Mouse (Mus musculus): ENCODE results near the gene Tgfb2.

Tgfb2 gene

DNA sequence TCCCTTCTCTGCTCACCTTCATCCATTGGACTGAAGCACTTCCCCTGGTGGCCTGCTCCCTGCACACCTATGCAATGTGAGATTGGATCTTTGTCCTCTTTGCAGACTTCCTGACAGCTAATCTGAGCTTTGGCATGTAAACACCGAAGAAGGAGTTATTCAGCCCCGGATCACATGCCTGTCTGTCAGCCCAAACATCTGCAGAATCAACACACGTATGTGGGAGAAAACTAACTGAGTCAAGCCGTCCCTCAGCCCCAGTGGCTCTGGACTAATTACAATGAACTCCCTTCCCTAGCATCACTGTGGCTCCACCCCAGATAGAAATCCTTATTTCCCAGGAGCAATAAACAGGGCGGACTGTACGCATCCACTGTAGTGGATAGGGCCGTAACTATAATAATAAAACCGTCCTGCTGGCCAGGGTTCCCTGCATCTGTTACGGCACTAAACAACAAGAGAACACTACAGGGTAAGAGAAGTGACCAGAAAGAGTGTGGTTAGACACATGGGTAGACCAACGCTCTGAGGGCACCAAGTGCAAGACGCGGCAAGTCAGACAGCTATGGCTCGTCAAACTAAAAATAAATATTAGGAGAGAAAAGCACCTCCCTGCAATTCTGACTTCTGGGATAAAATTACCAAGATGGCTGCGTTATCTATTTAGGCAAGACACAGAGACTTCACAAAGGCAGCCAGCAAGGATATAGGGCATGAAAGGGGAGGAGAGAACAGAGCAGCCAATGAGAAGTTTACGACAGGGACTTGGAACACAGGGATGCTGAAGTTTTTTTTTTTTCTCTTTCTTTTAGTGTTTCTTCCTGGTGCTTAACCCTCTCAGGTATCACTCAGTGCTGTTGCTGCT, 3.2 kb downstream of the Tgfb2 start:
- in situ Hi-C loops (cut with MboI) = loop anchor here (25.0 kb wide), 1 partner anchor 1290 kb away; no protein-coding TSS in a partner anchor

DNA sequence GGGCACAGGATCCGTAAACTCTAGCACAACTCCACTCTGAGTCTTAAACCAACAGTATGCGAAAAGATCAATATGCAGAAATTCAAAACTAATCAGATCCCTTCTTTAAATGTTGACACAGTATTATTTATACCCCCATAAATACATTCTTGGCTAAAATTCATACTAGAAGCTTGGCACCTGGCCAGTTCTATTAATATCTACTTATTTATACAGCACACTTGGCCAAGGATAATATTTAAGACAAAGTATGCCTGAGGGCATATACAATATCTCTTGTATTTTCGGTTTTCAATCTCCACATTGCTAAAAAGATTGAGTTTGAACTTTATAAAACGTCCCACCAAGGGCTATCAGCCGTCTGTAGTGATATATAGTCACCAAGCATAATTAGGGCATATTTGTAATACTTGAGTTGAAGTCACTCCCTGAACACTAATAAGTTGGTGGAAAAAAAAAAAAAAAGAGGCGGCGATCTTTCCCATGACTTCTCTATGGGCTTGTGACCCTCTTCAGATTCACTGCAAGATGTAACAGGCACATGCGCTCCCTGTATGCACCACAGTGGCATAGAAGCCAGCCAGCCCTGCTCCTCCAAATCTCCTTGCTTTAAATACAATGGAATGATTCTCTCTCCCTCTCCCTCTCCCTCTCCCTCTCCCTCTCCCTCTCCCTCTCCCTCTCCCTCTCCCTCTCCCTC, 4.4 kb downstream of the Tgfb2 start:
- in situ Hi-C loops (cut with MboI) = loop anchor here (25.0 kb wide), 1 partner anchor 1289 kb away; no protein-coding TSS in a partner anchor

DNA sequence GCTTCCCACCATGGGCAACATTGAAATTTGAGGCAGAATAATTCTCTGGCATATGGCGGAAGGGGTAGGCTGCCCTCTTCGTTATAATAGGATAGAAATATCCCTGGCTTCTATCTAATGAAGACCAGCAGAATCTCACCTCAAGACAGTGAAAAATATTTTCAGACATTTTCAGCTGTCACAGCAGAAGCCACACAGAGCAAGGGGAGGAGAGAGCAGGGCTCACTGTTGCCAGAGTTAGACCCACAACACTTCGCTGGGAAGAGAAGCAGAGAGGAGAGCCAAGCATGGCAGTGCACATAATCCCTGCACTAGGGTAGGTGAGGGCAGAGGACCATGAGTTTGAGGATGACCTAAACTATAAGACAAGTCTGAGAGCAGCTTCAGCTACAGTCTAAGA, 5.3 kb downstream of the Tgfb2 start:
- in situ Hi-C loops (cut with MboI) = loop anchor here (25.0 kb wide), 1 partner anchor 1288 kb away; no protein-coding TSS in a partner anchor

DNA sequence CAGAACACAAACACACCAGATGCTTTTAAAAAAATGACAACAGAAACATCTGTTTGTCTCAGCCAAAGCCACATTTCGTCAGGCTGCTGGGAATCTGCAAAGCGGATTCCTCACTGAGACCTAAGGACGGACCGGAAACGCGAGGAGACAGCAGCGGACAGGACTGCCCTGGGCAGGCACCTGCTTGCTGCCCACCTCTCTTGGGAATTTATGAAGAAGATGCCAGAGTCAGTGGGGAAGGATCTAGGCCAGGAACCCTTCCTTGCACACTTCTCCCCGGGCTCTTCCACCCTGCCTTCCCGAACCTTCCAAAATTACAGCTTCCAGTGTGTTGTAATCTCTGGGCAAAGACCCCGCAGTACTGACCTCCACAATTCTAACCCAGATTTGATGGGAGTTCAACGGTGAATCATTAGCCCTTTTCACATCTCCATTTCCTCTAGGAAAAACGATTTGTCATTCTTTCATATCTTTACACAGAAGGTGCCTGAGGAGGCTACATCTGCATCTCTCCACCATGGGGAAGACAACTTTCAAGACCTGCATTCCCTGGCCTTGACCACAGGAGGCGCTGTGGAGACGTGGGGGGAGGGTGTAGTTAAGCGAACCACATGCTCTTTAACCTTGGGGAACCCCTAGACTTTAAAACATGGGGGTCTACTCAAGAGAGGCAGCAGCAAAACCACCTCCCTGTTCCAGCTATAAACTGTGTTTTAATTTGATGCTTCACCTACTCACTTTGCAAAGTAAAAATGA, 7.0 kb downstream of the Tgfb2 start:
- in situ Hi-C loops (cut with MboI) = no loop called here

DNA sequence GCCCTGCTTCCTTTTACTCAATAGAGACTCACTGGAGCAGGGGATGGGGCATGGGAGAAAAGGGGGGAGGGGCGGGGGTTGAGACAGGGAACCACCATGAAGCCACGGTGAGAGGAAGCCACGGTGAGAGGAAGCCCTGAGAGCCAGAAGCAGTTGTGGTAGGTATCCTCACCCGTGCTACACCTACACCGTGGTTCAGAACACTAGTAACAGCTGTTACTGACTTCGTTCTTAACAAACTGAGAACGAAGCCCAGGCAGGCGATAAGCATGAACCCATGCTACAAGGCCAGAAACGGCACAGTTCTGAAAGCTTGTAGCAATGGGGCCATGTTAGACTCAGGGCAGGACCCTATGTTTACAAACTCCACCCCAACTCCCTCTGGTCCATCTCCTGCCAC, 9.6 kb downstream of the Tgfb2 start:
- in situ Hi-C loops (cut with MboI) = no loop called here

DNA sequence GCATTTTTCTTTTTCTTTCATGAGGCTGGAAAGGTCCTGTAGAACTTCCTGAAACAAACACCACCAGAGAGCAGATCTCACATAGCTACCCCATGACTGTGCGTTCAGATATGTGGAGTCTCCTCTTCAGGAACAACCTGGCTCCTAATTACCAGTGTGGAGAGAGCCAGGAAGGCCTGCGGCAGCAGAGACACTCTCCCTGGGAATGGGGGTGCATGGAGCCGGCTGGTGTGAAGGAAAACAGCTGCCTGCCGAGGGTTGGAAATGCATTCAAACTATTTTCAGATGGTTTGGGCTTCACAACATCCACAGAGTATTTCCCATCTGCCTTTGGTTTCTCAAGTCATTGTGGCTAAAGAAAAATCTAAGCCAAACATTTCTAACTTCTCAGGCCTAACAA, 10.4 kb downstream of the Tgfb2 start:
- in situ Hi-C loops (cut with MboI) = no loop called here

DNA sequence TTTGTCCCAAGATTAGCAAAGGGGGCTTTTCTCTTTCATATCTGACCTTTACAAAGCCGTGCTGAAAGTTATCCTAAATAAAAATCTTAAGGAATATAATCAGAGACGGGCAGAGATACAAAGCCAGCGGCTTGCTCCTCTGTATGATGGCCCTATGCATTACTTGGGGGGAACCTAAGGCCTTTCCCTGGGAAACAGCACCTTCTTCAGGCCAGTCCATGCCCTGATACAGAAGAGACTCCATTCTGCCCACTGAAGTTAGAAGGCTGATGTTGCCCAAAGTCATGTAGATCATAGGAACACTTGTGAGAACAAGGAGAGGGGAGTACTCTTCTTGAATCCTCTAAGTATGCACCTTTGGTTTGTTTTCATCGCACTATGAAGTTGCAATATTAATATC, 13.4 kb downstream of the Tgfb2 start:
- in situ Hi-C loops (cut with MboI) = no loop called here

DNA sequence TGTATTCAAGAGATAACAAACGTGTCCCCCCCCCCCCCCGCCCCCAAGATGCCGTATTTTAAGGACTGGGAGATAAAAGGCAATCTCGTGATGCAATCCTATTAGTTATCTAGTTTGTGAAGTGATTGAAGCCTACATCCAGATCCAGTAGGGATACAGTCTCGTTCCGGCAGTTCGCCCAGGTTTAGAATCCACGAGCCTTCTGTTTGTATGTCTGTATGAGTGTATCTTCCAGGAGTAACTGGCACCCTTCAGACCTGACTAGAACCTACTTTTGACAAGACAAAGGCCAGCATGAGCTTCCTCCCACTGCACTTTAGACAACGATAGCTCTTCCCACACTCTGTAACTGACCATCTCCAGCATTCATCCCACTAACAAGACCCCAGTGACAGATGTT, 14.1 kb downstream of the Tgfb2 start:
- in situ Hi-C loops (cut with MboI) = no loop called here

DNA sequence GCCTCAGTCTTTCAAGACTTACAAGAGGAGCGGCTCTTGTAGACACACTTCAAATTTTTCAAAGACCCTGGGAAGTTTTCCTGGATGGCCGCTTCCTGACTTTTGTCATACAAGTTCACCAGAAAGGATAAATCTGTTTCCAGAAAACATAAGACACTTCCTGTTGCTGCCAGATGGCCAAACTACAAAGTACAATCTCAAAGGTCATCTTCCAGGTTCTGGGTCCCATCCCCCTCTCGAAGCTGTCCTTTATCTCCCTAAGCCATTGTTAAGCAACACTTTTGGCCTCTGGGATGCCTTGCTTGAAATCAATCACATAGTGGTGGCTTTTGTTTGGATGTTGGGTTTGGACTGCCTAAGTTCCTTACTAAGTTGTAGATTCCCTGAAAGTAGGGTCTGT, 21.7 kb downstream of the Tgfb2 start:
- in situ Hi-C loops (cut with MboI) = no loop called here

DNA sequence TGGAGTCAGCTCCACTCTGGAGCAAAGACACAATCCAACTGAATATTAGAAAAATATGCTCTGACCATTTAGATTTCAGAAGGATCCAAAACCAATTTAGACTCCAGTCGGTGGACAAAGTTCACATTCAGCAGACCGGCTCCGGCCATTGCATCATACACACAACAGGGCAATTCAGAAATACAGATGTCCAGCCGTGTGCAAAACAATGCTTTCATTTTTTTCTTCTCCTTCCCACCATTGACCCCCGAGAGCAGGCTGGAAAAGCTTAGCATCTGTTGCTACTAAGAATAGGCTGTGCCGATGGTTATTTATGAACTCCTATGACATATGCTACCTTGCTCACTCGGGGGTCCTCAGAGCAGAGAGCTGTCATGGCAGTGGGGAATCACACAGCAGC, 23.2 kb downstream of the Tgfb2 start:
- in situ Hi-C loops (cut with MboI) = no loop called here

DNA sequence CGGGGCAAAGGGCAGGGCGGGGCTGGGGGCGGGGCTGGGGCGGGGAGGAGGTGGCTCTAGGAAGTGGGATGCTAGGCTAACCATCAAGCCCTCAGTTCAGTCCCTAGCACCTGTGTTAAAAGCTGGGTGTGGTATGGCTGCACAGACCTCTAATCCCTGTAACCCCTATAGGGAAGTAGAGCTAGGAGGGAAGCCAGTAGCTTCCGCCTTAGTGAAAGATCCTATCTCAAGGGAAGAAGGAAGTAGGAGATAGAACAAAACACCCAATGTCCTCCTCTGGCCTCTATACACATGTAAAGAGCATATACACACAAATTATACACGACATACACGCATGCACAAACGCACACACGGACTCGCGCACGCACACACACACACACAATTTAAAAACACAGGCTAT, 28.2 kb downstream of the Tgfb2 start:
- in situ Hi-C loops (cut with MboI) = no loop called here

DNA sequence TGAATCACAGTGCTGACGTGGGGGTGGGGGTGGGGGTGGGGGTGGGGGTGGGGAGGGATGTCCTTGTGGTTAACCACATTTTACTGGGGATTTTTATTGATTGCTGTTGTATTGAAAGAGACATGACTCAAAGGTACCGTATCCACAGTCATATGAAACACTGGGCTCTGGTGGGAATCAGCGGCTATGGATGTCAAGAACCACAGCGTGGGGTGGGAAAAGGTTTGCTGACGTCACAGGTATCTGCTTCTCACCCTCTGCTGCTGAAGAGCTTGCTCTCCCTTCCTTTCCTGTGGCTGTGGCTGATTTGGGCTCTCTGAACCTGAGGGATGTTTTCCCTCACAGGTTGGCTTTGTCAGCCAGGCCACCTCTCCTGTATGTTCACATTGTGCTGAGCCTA, 29.6 kb downstream of the Tgfb2 start:
- in situ Hi-C loops (cut with MboI) = no loop called here

DNA sequence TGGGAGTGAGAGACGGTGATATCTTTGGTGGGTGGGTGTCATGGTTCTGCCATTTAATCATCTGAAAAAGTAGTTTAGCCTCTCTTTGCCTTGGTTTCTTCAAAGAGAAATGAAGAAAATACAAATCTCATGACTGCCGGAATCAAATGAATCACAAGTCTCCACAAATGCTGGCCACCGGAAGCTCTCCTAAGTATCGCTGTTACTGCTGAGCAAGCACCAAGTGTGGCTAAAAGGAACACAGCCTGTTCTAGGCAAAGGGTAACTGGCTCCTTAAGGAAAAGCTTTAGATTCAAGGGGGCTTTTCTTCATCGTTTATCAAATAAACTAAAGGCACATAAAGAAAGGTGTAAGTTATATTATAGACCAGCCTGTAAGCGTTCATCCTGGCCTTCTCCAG, 30.5 kb downstream of the Tgfb2 start:
- in situ Hi-C loops (cut with MboI) = no loop called here

DNA sequence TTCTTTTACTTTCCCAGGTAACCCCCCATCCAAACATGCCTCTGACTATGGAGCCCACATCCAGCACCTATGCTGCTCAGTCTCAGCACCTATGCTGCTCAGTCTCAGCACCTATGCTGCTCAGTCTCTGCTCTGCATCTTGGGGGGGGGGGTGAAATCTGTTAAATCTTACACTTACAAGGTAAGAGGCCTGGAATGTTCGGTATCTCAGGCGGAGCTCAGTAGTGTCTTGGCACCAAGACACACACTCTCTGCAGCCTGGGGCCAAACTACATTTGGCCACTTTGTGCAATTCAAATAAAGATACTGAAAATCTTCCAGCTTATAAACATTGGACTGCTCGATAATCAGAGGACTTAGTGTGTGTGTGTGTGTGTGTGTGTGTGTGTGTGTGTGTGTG, 31.2 kb downstream of the Tgfb2 start:
- in situ Hi-C loops (cut with MboI) = no loop called here

DNA sequence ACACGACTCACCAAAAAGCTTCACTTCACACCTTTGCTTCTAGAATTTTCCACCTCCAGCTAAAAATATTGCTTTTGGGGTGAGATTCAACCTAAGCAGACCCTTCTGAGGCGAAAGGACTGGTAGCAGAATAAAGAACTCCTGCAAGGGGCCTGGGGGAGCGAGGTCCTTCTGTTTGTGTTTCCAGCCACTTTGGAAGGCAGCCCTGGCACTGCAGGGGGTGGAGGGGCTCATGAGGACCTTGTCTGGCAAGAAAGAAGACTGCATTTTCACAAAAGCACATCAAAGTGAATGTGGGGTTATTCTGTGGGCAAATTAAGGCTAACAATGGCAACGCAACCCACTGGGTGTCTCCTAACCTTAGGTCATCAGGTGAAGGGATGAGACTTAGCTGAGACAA, 32.6 kb downstream of the Tgfb2 start:
- in situ Hi-C loops (cut with MboI) = no loop called here

DNA sequence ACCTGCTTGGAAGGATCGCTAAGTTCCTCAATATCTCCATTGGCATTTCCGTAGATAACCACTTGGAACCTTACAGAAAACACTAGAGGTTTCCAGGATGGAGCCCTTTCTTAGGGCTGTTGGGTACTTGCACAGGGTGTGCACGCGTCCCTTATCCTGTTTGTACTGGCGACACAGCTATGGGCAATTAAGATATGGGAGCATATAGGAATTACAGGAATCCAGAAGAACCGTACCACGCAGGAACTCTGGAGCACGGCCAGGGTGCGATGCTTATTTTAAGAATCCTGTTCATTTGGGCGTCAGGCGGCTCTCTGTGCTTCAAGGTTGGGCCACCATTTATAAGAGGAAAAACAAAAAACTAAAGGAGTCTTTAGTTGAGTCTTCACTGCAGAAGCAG, 42.4 kb downstream of the Tgfb2 start:
- in situ Hi-C loops (cut with MboI) = no loop called here

DNA sequence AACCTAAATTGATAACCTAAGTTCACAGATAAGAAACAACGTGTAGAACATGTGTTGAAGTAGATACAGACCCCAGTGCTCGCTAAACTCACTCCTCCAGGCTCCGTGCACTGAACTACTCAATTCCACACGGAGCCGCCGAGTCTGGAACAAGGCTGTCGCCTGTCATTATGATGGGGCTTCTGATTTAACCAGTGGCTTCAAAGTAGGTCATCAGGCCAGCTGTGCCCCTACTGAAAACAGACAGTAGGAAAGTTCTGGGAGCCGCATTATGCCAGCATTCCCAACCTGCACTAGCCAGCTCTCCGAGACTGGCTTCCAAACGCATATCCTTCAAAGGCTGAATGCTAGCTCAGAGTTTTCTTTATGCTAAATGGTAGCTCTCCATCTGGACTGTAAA, 42.8 kb downstream of the Tgfb2 start:
- in situ Hi-C loops (cut with MboI) = no loop called here

DNA sequence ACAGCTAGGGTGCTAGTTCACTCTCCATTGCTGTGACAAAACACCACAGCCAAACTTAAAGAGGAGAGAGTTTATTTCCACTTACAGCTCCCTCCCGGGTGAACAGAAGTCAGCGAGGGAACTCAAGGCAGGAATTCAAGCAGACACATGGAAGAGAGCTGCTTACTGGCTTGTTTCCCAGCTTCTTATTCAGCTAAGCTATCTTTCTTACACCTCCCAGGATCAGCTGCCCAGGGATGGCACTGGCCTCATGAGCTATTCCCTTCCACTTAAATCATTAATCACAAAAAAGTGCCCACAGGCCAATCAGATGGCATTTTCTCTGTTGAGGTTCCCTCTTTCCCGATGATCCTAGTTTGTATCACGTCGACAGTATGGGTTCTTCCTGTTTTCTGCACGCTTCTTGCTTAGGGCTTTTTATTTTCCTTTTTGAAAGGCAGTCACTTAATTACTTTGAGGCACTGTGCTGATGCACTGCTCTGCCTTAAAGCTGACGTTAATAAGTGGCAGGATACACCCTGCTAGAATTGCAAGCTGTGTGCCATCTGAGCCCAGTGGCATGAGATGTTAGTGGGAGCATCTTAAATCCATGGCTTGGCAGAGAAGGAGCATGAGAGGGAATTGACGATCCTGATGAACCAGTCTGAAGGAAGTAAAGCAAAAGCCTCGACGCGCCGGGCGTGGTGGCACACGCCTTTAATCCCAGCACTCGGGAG, 44.4 kb downstream of the Tgfb2 start:
- in situ Hi-C loops (cut with MboI) = no loop called here

DNA sequence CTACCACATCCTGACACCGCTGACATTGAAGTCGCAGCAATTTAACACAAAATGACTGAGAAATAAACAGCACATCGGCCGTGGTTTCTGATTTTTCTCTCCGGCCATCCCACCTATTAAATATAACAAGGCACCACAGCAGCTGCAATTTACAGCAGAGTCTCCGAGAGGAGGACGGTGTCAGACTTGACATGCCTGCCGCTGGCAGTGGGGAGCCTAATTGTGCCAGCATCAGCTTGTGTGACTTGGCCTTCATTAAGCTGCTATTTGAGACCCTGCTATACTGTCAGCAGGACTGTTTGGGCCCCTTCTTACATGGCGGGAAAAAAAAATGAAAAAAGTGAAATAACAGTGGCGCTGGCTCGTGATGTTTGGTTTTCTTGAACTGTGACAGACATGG, 47.0 kb downstream of the Tgfb2 start:
- in situ Hi-C loops (cut with MboI) = no loop called here

DNA sequence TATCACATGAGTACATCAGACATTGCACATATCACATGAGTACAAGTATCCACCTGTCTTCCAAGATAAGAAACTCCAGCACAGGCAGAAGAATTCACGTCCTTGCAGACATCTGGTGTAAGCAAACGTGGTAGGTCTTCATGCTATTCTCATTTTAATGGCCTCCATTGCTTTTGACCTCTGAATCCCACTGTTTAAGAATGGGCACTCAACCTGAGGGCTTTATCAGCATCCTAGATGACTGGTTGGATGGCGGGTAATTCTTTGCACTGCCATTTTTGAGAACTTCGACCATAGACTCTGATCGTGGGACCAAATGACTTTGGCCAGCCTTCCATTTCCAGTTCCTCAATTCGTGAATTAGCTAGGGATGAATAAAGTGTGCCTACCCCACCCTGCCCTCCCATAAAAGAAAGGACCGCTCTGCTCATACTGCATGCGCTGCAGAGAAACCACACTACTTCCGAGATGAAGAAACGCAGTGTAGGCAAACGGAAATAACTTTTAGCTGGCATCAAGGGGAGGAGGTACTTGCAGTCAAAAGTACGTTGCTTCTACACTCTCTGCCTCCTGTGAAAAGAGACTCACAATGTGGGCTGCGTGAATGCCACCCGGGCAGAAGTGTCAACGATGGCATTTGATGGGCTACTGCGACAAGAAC, 48.1 kb downstream of the Tgfb2 start:
- in situ Hi-C loops (cut with MboI) = no loop called here

DNA sequence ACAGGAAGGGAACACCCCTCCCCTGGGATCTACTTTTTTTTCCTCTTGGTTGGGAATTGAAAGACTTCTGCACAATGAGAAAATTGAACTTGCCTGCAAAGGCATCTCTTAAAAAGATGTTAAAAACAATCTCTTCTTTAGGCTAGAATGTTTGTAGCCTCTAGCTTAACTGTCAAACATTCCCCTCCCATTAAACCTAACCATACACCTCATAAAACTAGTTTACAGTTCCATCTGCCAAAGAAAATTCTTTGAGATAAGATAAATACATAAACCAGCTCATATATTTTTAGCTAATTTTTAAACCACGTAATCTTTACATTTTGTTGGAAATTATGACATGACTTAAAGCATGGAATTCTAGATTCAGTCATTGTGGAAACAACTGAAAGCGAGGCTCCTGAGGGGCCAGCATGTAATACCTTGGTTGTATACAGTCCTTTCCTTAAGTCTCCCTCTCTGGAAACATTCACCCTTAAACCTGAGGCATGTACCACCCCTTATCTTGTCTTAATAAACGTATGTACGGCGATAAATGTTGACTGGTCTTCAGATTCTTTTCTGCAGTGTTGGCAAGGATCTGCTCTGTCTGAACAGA, 49.0 kb downstream of the Tgfb2 start:
- in situ Hi-C loops (cut with MboI) = no loop called here
